Mouse (Mus musculus) spleen, adult 2 months (tissue): ENCODE data around the gene Ikzf1.

Experiments used
- CTCF ChIP-seq: fragments of 200-500 bp; IDR thresholded peaks from 2 replicates; pipeline ENCODE4 v1.5.1; 2011; ENCODE audit warnings: mild to moderate bottlenecking, inconsistent platforms; ENCODE audit not compliant: insufficient read depth, insufficient read length, insufficient replicate concordance; ENCODE audit errors: extremely low read depth
- POLR2A ChIP-seq: fragments of 200-500 bp; IDR thresholded peaks from 2 replicates; pipeline ENCODE4 v1.6.1; 2011; ENCODE audit warnings: low read depth, low read length, inconsistent platforms

GRCm38 (mm10) chr11:11675063-11675462 is 9.7 kb upstream of the Ikzf1 start:
- no peak for TF ChIP-seq POLR2A
- TF ChIP-seq CTCF, result no peak
